Mouse (Mus musculus) brain, embryonic 14.5 days (tissue): ENCODE data around the gene Rpl26.

Experiments
- CTCF ChIP-seq: fragments of 200-500 bp; IDR thresholded peaks from 2 replicates; pipeline ENCODE4 v1.5.1; 2012; ENCODE audit warnings: inconsistent platforms, mild to moderate bottlenecking, moderate library complexity, borderline replicate concordance; ENCODE audit not compliant: insufficient read depth, insufficient read length; ENCODE audit errors: extremely low read depth
- POLR2A ChIP-seq: fragments of 200-500 bp; IDR thresholded peaks from 2 replicates; pipeline ENCODE4 v1.6.1; 2012; ENCODE audit warnings: mild to moderate bottlenecking, inconsistent platforms, borderline replicate concordance; ENCODE audit not compliant: poor library complexity, insufficient read depth, insufficient read length, severe bottlenecking; ENCODE audit errors: extremely low read depth

DNA sequence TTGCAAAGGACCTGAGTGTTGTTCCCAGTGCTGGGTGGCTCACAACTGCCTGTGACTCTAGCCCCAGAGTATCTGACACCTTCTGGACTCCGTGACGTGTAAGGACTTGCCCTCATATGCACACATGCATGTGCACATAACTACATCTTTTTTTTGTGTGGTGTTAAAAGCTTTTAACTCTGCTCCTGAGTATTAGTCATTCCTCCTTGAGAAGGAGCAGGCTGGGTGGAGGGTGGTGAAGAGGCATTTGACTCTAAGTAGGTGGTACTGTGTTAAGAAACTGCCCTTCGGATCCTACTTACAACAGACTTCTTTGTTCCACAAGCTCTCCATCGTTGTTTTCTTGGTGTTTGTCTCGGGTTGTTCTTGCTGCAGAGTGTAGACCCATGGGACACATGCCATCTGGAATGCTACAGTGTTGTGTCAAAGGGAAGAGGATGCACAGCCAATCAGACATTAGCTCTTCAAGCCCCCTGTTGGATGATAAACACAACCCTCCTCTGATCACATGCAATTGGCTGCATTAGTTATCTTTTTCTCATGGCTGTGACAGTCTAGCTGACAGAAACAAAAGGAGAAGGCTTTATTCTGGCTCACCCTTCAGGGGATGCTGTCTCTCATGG is 32.6 kb downstream of the Rpl26 start:
- no peak for TF ChIP-seq POLR2A
- TF ChIP-seq CTCF, result no peak
